Mouse (Mus musculus) liver, adult 2 months (tissue): ENCODE results near the gene Gsta3. TPM values are rescaled to one million over a fixed set of nuclear protein-coding genes. Genes with fewer than 3 reads are reported as not detected.
"Not testable (repeated sequence)": the region's sequence is repeated elsewhere in the genome, so short reads cannot be mapped to it uniquely, and the experiment has no call there.

ENCODE experiments used
- DNase-seq: peaks from one replicate; pipeline ENCODE4 v3.0.0-alpha.2; 2011; ENCODE audit warnings: low read depth, low spot score; ENCODE audit errors: extremely low read depth
- H3K27ac ChIP-seq: fragments of 200-500 bp; replicated peaks from 2 replicates; pipeline ENCODE4 v1.5.1; 2012; ENCODE audit warnings: low read depth, mild to moderate bottlenecking, control low read depth, inconsistent platforms, low read length; ENCODE audit not compliant: insufficient read depth
- H3K27me3 ChIP-seq: fragments of 200-500 bp; 2 replicates; pipeline ENCODE4 v1.6.1; 2012; ENCODE audit warnings: mild to moderate bottlenecking, moderate library complexity, low read length, inconsistent platforms; ENCODE audit not compliant: control insufficient read depth, insufficient read depth
- H3K36me3 ChIP-seq: fragments of 200-500 bp; 2 replicates; pipeline ENCODE4 v1.6.1; 2012; ENCODE audit warnings: low read length, inconsistent platforms; ENCODE audit not compliant: control insufficient read depth, insufficient read depth
- H3K4me1 ChIP-seq: fragments of 200-500 bp; 2 replicates; pipeline ENCODE4 v1.6.1; 2011; ENCODE audit warnings: low read length; ENCODE audit not compliant: control insufficient read depth, insufficient read depth
- H3K4me3 ChIP-seq: fragments of 200-500 bp; 2 replicates; pipeline ENCODE4 v1.5.1; 2011; ENCODE audit warnings: low read depth, mild to moderate bottlenecking, control low read depth, low read length, moderate library complexity; ENCODE audit not compliant: insufficient read depth
- H3K79me2 ChIP-seq: fragments of 200-500 bp; 2 replicates; pipeline ENCODE4 v1.6.1; 2012; ENCODE audit warnings: inconsistent platforms, mild to moderate bottlenecking, low read length, moderate library complexity; ENCODE audit not compliant: control insufficient read depth, insufficient read depth
- H3K9ac ChIP-seq: fragments of 200-500 bp; 2 replicates; pipeline ENCODE4 v1.6.1; 2012; ENCODE audit warnings: low read depth, mild to moderate bottlenecking, control low read depth, inconsistent platforms, low read length
- CTCF ChIP-seq: fragments of 200-500 bp; IDR thresholded peaks from 2 replicates; pipeline ENCODE4 v1.5.1; 2011; ENCODE audit warnings: low read depth, low read length, control low read depth
- POLR2A ChIP-seq: fragments of 200-500 bp; IDR thresholded peaks from 2 replicates; pipeline ENCODE4 v1.6.1; 2011; ENCODE audit warnings: low read length, control low read depth; ENCODE audit not compliant: insufficient read depth; ENCODE audit errors: extremely low read depth
- WGBS: fragments of 180-500 bp; shearing (Covaris S2); methylation state at CpG from one replicate; pipeline ENCODE4 v1.1.7; 2018; 5-methylcytosine and 5-hydroxymethylcytosine counted together
- polyA plus RNA-seq: library from polyadenylated mRNA; depleted of rRNA; stranded (reverse); fragments of >200 nt; gene quantifications from 2 replicates; pipeline ENCODE4 v1.2.3, GENCODE M21; 2012
- total RNA-seq: library from RNA; depleted of rRNA; stranded (reverse); fragments of >200 nt; gene quantifications from 2 replicates; pipeline ENCODE4 v1.2.3, GENCODE M21; 2014

Gene Gsta3
- total and polyA plus RNA-seq, 2 experiments = 586 to 2,301 TPM

DNA sequence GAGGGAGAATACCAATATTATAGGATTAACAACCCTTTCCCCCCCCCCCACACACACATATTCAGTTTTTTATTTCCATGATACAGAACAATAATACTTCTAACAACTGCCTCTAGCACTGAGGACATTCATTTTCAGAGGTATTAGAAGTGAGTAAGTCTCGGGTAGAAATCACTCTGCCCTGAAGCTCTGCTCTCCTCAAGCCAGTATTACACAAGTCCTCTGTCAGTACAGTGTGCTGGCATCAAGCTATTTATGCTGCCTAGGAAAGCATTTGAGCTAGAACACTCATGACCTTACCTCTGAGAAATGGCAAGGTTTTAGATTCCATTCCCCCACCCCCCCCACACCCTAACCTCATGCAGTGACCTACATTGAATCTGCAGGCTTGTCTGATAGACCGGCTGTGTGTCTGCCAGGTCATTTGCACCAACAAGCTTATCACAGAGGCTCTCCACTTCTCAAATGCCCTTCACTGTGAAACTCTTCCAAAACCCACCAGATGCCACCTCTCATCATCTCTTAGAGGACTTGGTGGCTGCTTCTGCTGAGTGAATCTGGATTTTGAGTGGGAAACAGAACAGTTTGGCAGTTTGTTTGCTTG is 34.1 kb downstream of the Gsta3 start:
- Histone ChIP-seq H3K9ac (no peak overlapping the region), H3K4me1 (no peaks in the 10 kb centered on the region), H3K36me3 (no peaks in the 10 kb centered on the region), H3K27me3 (no peaks in the 10 kb centered on the region), H3K4me3 (no peak overlapping the region), H3K27ac (no peak overlapping the region), H3K79me2 (no peaks in the 10 kb centered on the region)
- DNase-seq = peak; percentile 35
- 47% methylated on average over 2 of the region's 2 CpGs for WGBS
- no peak for TF ChIP-seq CTCF
- TF ChIP-seq POLR2A = no peak

DNA sequence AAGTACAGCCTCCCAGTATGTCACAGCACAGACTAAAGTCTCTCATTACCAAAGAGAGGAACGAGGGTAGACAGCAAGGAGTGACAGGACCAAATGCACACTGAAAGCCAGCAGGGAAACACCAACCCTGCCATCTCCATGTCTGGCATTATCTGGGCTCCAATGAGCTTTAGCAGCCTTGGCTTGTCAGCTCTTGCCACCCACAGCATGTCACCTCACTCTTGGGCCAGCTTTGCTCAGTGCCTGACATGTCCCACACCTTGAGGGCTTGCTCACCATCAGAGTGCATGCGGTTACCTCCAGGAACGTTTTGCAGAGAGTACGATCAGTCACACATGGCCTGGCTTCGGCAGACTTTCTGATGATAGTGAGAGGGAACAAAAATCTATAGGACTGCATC is 35.0 kb downstream of the Gsta3 start:
- not testable (repeated sequence) for H3K4me1 ChIP-seq, H3K4me3 ChIP-seq, H3K27ac ChIP-seq, DNase-seq, H3K27me3 ChIP-seq, H3K9ac ChIP-seq, H3K36me3 ChIP-seq, H3K79me2 ChIP-seq
- 90% methylated on average over 5 of the region's 5 CpGs for WGBS

DNA sequence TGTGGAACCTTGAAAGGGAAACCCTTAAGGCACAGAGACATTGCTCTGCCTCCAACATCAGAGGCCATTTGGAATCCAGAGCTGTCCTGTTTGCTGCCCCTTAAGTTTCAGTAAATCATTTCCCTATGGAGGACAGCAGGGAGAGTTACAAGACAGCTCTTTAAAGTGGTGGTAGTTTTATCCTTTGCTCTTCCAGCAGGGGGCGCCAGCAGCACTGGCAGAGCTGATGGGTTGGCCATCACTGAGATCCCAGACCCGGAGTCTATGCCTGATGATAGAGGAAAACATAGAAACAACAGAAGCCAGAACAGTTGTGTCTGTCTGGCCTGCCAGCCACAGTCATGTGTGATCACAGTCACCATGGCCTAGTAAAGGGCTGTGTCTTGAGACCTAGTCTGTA is 35.8 kb downstream of the Gsta3 start:
- not testable (repeated sequence) for DNase-seq, H3K4me1 ChIP-seq, H3K79me2 ChIP-seq, H3K27me3 ChIP-seq, H3K36me3 ChIP-seq, H3K9ac ChIP-seq, H3K27ac ChIP-seq, H3K4me3 ChIP-seq
- TF ChIP-seq CTCF = peak; percentile 24; the same call in 1 of the 2 replicates
- 6% methylated on average over 2 of the region's 2 CpGs for WGBS

DNA sequence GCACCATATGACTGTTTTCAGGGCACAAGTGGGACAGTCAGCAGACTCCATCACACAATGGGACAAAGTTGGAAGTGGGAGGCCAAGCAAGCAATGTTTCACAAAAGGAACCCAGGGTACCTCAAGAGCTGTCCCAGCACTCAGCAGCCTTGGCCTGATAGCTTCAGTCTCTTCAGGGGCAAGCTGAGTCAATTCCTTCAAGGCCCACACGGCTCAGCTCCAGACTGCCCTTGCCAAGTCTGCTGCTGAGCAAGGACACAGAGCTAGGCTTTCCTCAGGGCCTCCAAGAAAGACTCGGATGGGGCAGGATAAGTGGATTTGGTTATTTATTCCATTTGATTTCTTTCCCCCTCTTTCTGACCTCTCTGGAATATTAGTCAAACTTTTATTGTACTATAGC is 39.9 kb downstream of the Gsta3 start:
- TF ChIP-seq CTCF (no peak), POLR2A (no peak)
- H3K79me2 ChIP-seq = no peaks in the 10 kb centered on the region
- 80% methylated on average over 2 of the region's 2 CpGs for WGBS
- H3K9ac ChIP-seq = no peak overlapping the region
- no peak for DNase-seq
- H3K4me1 ChIP-seq = no peaks in the 10 kb centered on the region
- H3K27ac ChIP-seq = no peak overlapping the region
- no peaks in the 10 kb centered on the region for H3K36me3 ChIP-seq
- no peaks in the 10 kb centered on the region for H3K27me3 ChIP-seq
- H3K4me3 ChIP-seq = no peak overlapping the region

DNA sequence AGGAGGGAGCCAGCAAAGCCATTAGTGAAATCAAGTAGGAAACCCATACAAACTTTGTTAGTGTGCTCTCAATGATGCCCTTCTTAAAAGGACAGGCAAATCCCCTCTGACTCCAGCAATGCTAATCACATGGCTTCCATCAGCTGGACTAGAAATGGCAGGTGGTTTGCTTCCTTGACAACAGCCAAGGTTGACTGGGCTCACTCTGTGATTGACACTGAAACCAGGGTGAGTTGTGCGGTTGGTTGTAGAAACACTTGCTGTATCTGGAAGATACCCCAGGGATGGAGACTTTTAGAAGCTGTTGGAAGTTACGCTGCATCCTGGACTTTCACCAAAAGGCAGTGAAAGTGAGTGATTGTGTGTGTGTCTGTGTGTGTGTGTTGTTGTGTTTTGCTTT is 44.3 kb downstream of the Gsta3 start:
- not testable (repeated sequence) for H3K27me3 ChIP-seq, H3K4me1 ChIP-seq, H3K79me2 ChIP-seq, H3K4me3 ChIP-seq, H3K9ac ChIP-seq, H3K27ac ChIP-seq, DNase-seq, H3K36me3 ChIP-seq
- 95% methylated on average over 2 of the region's 2 CpGs for WGBS

DNA sequence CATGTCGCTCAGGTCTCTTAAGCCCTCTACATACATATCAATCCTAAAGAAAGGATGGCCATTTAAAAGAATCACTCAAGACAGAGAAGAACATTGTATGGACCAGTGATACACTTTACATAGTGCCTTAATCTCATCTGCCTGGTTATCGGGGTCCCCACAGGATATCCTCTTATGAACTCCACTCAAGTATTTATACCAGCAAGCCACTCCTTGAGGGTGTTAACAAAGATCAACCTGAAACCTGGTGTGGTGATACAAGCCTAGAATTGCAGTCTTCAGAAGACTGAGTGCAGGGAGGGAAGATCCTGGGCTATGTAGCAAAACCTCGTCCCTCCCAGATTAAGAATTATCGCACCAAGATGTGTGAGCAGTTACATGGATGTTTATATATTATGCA is 51.0 kb downstream of the Gsta3 start:
- TF ChIP-seq POLR2A (no peak), CTCF (no peak)
- Histone ChIP-seq H3K27ac (no peak overlapping the region), H3K4me1 (no peaks in the 10 kb centered on the region), H3K79me2 (no peaks in the 10 kb centered on the region), H3K36me3 (peaks cover 1% of the 10 kb centered on the region; the same call in 1 of the 2 replicates), H3K9ac (no peak overlapping the region), H3K4me3 (no peak overlapping the region), H3K27me3 (no peaks in the 10 kb centered on the region)
- WGBS = 91% methylated on average over 4 of the region's 4 CpGs
- no peak for DNase-seq
